Mouse (Mus musculus) WW6 (cell line): ENCODE results near the gene Brms1.

ENCODE experiments used
- DNase-seq: peaks from one replicate; pipeline ENCODE4 v3.0.0-alpha.2; 2013; ENCODE audit warnings: low read depth, low spot score

Brms1 gene

DNA sequence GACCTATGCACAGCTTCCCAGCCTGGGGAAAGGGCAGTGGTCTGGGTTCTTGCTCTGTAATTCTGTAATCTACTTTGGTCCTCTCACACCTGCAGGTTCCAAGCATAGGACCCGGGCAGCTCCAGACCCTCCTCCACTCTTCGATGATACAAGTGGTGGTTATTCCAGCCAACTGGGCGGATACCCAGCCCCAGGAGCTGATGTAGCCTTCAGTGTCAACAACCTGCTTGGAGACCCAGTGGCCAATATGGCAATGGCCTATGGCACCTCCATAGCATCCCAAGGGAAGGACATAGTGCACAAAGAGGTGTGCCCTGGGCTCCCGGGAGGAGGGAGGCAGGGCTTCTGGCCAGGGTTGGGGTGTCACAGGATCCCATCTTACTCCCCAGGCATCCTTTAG is 48.2 kb downstream of the Brms1 start:
- no peak for DNase-seq

DNA sequence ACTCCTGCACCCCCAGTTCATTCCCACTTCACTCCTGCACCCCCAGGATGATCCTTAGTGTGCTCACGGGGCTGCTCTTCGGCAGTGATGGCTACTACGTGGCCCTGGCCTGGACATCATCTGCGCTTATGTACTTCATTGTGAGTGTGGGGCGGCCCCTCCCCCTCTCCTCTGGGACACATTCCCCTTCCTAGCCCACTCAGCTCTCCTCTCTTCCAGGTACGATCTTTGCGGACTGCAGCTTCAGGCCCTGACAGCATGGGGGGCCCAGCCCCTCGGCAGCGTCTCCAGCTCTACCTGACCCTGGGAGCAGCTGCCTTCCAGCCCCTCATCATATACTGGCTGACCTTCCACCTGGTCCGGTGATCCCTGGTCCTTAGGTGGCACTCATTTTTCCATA is 50.9 kb downstream of the Brms1 start:
- DNase-seq = no peak

DNA sequence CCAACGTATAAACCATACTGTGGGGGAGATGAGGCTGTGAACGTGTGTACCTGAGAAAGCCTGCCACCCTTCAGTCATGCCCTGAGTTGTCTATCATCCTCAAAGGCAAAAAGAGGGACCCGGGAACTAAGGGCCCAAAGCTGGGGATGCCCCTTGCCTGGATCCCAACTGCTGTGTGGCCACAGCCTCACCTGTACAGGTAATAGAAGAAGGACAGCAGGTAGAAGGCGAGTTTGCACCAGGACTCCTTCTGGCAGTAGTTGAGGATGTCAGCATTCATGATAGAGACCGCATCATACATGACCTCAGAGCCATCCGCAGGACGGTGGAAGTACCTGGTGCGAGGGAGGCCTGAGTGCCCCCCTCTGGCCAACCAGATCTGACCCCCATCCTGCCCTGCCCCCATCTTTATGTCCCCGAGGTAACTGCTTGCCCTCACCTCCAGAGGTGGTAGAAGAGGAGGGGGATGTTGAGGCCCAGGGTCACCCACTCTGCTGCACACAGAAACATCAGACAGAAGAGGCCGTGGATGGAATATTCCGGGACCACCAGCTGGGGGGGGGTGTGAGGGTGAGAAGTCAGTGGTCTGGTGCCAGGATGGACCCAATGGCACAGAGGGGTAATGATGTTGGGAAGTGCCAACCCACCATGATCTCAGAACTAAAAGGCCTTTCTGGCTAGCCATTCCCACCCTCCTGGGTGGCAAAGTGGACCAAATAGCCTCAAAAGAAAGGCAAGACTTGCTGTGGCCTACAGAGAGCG is 52.5 kb downstream of the Brms1 start:
- no peak for DNase-seq

DNA sequence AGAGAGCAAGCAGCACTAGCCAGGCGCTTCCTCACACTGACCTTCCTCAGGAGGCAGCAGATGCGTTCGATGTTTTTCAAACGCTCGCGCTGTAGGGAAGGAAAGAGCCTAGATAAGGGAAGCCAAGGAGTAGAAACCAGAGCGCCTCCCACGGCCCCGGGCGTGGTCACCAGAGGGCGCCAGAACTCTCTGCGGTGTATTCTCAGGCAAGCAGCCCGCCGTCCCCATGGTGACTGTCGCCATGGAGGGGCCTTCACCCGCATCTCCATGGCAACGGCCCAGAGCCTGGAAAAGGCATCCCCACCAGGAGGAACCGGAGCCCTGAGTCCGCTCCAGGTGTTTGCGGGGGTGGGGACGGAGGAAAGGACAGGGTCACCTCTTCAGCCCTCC is 53.1 kb downstream of the Brms1 start:
- peak; percentile 83 for DNase-seq

DNA sequence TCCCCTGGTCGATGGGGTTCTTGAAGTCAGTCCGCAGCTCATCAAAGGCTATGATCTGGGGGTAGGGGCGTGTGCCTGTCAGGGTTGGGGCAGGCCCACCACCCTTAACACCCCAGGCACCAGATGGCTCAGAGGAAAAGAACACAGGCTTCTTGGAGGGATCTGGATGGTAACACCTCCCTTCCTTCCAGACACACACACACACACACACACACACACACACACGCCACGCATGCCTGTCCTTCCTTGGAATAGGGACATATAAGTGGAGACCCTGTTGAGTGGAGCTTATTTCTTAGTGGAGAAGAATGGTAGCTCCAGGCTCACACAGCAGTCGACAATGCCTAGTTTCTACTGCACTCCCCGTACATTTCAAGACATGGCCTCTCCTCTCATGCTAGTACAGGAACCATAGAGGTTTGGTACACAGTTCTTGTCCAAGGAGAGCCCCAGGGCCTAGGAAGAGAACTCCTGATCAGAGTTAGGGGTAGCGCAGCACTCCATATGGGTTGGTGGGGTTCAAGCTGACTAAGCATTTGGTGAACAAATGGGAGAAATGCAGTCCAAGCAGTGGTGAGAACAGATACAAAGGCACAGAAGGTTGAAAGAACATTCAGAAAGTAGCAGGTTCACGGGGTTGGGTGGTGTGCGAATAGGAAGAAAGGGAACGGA is 53.7 kb downstream of the Brms1 start:
- no peak for DNase-seq

DNA sequence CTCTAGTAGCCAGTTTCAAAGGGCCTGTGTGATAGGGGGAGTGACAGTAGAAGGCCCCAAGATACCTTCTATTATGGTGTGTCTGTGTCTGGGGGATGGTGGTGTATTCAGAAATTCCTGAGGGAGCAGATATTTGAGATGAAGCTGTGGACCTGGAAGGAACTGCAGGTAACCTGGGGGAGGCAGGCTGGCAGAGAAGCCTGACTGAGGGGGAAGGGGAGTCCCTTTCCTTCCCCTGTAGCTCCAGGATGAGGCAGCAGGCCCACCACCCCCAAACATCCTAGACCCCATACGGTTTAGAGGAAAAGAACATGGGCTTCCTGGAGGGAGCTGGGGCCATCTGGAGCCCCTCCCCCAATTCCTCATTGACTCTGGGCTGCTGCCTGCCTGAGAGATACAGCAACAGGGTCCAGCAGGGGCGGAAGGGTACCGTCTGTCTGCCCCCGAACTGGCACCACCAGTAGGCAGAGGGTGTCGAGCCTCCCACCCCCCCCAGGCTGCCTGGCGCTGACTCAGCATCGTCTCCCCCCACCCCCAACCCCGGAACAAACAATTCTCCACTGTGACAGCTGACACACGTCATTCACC is 54.8 kb downstream of the Brms1 start:
- DNase-seq = no peak

DNA sequence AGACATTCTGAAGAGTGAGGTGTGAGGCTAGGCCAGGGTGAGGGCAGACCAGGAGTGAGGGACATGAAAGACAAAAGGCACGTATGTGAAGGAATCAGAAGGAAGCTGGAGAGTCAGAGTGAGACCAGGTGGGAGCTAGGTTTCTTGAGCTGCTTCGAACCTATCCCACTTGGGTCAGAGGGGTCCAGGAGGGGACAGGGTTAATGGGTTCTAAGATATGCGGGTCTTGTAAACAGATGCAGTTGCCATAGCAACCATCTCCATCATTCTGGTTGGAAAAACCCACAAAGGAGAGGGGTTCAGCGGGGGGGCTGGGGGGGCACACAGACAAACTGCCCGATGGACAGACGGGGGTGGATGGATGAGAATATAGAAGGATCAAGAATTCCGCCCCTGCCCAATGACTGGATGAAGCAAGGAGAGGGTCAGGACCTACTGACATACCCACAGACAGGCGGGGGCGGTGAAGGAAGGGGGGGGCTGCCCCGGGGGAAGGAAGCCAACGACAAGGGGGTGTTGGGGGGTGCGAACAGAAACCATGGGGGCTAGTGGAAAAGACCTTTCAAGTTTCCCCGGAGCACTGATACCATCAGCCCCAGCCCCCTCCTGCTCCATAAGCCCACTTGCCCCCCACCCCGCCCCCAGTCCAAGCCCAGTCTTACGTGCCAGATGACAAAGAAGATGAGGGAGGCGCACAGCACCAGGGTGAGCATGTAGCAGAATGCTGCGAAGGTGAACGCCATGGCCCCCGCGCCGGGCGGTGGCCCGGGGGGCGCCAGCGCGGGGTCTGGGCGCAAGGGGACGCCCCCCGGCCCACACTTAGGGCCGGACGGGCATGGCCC is 56.6 kb downstream of the Brms1 start:
- DNase-seq = no peak

DNA sequence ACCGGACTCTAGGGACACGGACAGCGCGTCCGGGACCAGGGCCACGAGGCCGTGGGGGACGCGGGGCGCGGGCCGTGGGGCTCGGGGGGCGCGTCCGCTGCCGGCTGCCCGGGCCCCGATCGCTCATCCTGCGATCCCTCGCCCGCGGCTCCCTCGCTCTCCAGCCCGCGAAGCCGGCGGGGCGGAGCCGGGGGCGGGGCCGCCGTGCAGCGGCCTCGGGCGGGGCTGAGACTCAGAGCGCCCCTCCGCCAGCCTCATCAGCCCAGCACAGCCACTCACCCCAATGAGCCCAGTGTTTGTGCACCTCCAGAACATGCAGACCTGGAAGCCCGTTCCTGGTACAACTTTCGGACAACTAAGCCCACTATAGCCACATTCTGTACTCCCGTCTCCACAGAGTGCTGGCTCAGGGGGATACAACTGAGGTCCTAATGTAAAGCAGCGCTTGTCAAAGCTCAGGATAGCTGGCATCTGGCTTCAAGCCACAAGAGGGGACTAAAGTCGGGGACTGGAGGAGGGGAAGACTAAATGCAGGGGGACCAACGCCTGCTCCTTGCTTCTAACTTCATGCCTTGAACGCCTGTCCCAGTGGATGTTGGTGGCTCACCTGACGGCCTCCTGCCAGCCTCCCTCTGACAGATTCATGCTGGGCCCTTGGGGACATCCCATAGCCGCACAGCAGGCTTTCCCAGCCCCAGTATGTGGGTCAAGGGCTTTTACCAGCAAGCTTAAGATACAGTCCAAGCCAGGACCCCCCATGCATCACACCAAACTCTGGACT is 57.4 kb downstream of the Brms1 start, which contains the start of gene Cnih2:
Gene Cnih2, minus strand, starts transcription at position 159 of the 781 bp plus-strand sequence.
- DNase-seq = no peak
